Mouse (Mus musculus) liver, embryonic 16.5 days (tissue): Measurements from ENCODE around the gene Vps53. TPM values are rescaled to one million over a fixed set of nuclear protein-coding genes. Genes with fewer than 3 reads are reported as not detected.

ENCODE experiments used
- ATAC-seq: fragments of 200-750 bp; cut with Nextera tagmentation; 2 replicates; pipeline ENCODE4 v1.8.0; 2017; ENCODE audit warnings: low read depth, mild to moderate bottlenecking, moderate number of reproducible peaks, moderate library complexity
- H3K27ac ChIP-seq: fragments of 300-500 bp; sonication (generic); 2 replicates; pipeline ENCODE4 v1.5.1; 2014; ENCODE audit warnings: mild to moderate bottlenecking, low read length
- H3K27me3 ChIP-seq: fragments of 300-500 bp; sonication (generic); 2 replicates; pipeline ENCODE4 v1.6.1; 2014; ENCODE audit warnings: low read depth, low read length, mixed read lengths; ENCODE audit not compliant: control insufficient read depth, insufficient read depth
- H3K36me3 ChIP-seq: fragments of 300-500 bp; sonication (generic); 2 replicates; pipeline ENCODE4 v1.6.1; 2014; ENCODE audit warnings: mild to moderate bottlenecking; ENCODE audit not compliant: control insufficient read depth, insufficient read depth
- H3K4me1 ChIP-seq: fragments of 300-500 bp; sonication (generic); 2 replicates; pipeline ENCODE4 v1.6.1; 2014; ENCODE audit warnings: low read depth, low read length, mixed read lengths; ENCODE audit not compliant: control insufficient read depth
- H3K4me2 ChIP-seq: fragments of 300-500 bp; sonication (generic); 2 replicates; pipeline ENCODE4 v1.6.1; 2014; ENCODE audit warnings: low read depth, low read length, mixed read lengths
- H3K4me3 ChIP-seq: fragments of 300-500 bp; sonication (generic); 2 replicates; pipeline ENCODE4 v1.5.1; 2014; ENCODE audit warnings: low read depth, mild to moderate bottlenecking, low read length
- H3K9ac ChIP-seq: fragments of 300-500 bp; sonication (generic); 2 replicates; pipeline ENCODE4 v1.6.1; 2014; ENCODE audit warnings: low read depth, low read length
- H3K9me3 ChIP-seq: fragments of 300-500 bp; sonication (generic); replicated peaks from 2 replicates; pipeline ENCODE4 v1.6.1; 2016; ENCODE audit warnings: low read length; ENCODE audit not compliant: control insufficient read depth
- WGBS: fragments of 180-500 bp; shearing (Covaris S2); extraction: QIAGEN DNeasy Blood & Tissue Kit; methylation state at CpG from one replicate; pipeline ENCODE4 v1.1.7; 2014; ENCODE audit not compliant: insufficient replicate concordance; 5-methylcytosine and 5-hydroxymethylcytosine counted together
- polyA plus RNA-seq: library from polyadenylated mRNA; unstranded; fragments of >200 nt; fragmentation: Nextera tagmentation; extraction: Ambion mirVana; gene quantifications from 2 replicates; pipeline ENCODE4 v1.2.1, GENCODE M21; 2015

Vps53 gene
- polyA plus RNA-seq, 1 experiment from 2014 or later = 13.0 TPM

DNA sequence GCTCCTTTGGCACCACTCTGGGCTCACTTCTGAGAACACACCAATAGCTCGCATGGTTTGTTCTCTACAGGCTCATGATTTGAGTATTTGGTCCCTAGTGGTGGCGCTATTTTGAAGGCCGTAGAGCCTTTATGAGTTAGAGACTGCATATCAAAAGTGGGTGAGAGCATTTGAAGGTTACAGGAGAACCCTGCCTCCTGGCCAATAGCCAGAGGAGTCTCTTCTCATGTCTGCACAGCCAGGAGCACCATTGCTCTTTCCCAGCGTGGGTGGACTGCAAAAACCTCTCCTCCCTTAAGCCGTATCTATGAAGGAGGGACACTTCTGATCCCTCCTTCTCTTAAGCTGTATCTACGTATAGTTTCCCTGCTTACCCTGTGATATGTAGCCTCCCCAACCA is 102.1 kb downstream of the Vps53 start:
- Histone ChIP-seq H3K4me2 (no peak overlapping the region), H3K27ac (no peak overlapping the region), H3K9ac (no peak overlapping the region), H3K9me3 (no peaks in the 10 kb centered on the region), H3K36me3 (no peaks in the 10 kb centered on the region), H3K4me3 (no peak overlapping the region), H3K27me3 (no peaks in the 10 kb centered on the region), H3K4me1 (no peaks in the 10 kb centered on the region)
- 78% methylated on average over 6 of the region's 6 CpGs for WGBS
- ATAC-seq = no peak

GRCm38 (mm10) chr11:76074296-76075093 is 105.0 kb downstream of the Vps53 start:
- Histone ChIP-seq H3K9ac (no peak overlapping the region), H3K36me3 (no peaks in the 10 kb centered on the region), H3K27ac (no peak overlapping the region), H3K4me1 (no peaks in the 10 kb centered on the region), H3K27me3 (no peaks in the 10 kb centered on the region), H3K4me2 (no peak overlapping the region), H3K4me3 (no peak overlapping the region), H3K9me3 (no peaks in the 10 kb centered on the region)
- 65% methylated on average over 11 of the region's 11 CpGs for WGBS
- no peak for ATAC-seq

GRCm38 (mm10) chr11:76069816-76070215 is 109.6 kb downstream of the Vps53 start:
- H3K36me3 ChIP-seq = no peaks in the 10 kb centered on the region

GRCm38 (mm10) chr11:76066563-76067156 is 112.8 kb downstream of the Vps53 start:
- no peaks in the 10 kb centered on the region for H3K36me3 ChIP-seq
- no peak overlapping the region for H3K9ac ChIP-seq
- no peak for ATAC-seq
- H3K27ac ChIP-seq = no peak overlapping the region
- H3K4me2 ChIP-seq = no peak overlapping the region
- H3K9me3 ChIP-seq = no peaks in the 10 kb centered on the region
- WGBS = 82% methylated on average over 15 of the region's 15 CpGs
- no peaks in the 10 kb centered on the region for H3K4me1 ChIP-seq
- no peak overlapping the region for H3K4me3 ChIP-seq
- no peaks in the 10 kb centered on the region for H3K27me3 ChIP-seq

More at GRCm38 (mm10) chr11:76069816-76070215, 109.6 kb downstream of the Vps53 start:
- no peak overlapping the region for H3K4me2 ChIP-seq
- H3K27ac ChIP-seq = no peak overlapping the region
- ATAC-seq = no peak
- H3K27me3 ChIP-seq = no peaks in the 10 kb centered on the region
- H3K4me3 ChIP-seq = no peak overlapping the region
- WGBS = 78% methylated on average over 6 of the region's 6 CpGs
- no peaks in the 10 kb centered on the region for H3K9me3 ChIP-seq
- no peaks in the 10 kb centered on the region for H3K4me1 ChIP-seq
- H3K9ac ChIP-seq = no peak overlapping the region

GRCm38 (mm10) chr11:76065521-76066095 is 113.8 kb downstream of the Vps53 start:
- Histone ChIP-seq H3K36me3 (no peaks in the 10 kb centered on the region), H3K4me2 (no peak overlapping the region), H3K9ac (no peak overlapping the region), H3K4me1 (no peaks in the 10 kb centered on the region), H3K4me3 (no peak overlapping the region), H3K9me3 (no peaks in the 10 kb centered on the region), H3K27me3 (no peaks in the 10 kb centered on the region), H3K27ac (no peak overlapping the region)
- WGBS = 74% methylated on average over 9 of the region's 9 CpGs
- no peak for ATAC-seq

- Histone ChIP-seq H3K27ac (no peak overlapping the region), H3K4me2 (no peak overlapping the region), H3K27me3 (no peaks in the 10 kb centered on the region), H3K4me3 (no peak overlapping the region), H3K9ac (no peak overlapping the region), H3K36me3 (no peaks in the 10 kb centered on the region), H3K4me1 (no peaks in the 10 kb centered on the region), H3K9me3 (no peaks in the 10 kb centered on the region)
- WGBS = 42% methylated on average over 7 of the region's 7 CpGs
- no peak for ATAC-seq
These were observed 115.0 kb downstream of the Vps53 start for GRCm38 (mm10) chr11:76064411-76064810.

GRCm38 (mm10) chr11:76060906-76061305 is 118.5 kb downstream of the Vps53 start:
- Histone ChIP-seq H3K36me3 (no peaks in the 10 kb centered on the region), H3K9me3 (no peaks in the 10 kb centered on the region), H3K27ac (no peak overlapping the region), H3K27me3 (no peaks in the 10 kb centered on the region), H3K4me2 (no peak overlapping the region), H3K9ac (no peak overlapping the region), H3K4me1 (no peaks in the 10 kb centered on the region), H3K4me3 (no peak overlapping the region)
- 78% methylated on average over 2 of the region's 2 CpGs for WGBS
- no peak for ATAC-seq

DNA sequence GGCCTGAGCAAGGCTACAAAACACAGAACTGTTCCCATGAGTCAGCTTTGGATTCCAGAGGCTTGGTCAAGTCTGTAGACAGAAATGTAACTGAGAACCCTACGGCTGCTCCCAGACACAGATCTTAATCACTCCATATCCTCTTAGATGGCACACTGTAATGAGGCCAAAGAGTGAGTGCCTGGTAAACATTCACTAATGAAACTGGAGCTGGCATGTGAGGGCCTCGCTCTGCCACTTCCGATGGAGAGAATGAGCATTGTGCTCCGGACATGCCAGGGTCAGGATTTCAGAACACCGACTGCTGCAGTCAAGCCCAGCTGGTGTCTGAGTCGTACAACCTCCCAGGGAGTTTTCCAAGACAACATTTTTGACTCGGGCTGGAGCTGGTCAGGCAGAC is 119.5 kb downstream of the Vps53 start:
- Histone ChIP-seq H3K9ac (no peak overlapping the region), H3K36me3 (no peaks in the 10 kb centered on the region), H3K4me1 (no peaks in the 10 kb centered on the region), H3K27ac (no peak overlapping the region), H3K4me2 (no peak overlapping the region), H3K4me3 (no peak overlapping the region), H3K9me3 (no peaks in the 10 kb centered on the region), H3K27me3 (no peaks in the 10 kb centered on the region)
- ATAC-seq = no peak
- 69% methylated on average over 7 of the region's 7 CpGs for WGBS

GRCm38 (mm10) chr11:76056487-76056886 is 123.0 kb downstream of the Vps53 start:
- 32% methylated on average over 3 of the region's 3 CpGs for WGBS
- Histone ChIP-seq H3K27me3 (no peaks in the 10 kb centered on the region), H3K4me2 (no peak overlapping the region), H3K36me3 (no peaks in the 10 kb centered on the region), H3K9ac (no peak overlapping the region), H3K9me3 (no peaks in the 10 kb centered on the region), H3K27ac (no peak overlapping the region), H3K4me3 (no peak overlapping the region), H3K4me1 (no peaks in the 10 kb centered on the region)
- ATAC-seq = no peak
